Mouse (Mus musculus): ENCODE data around the gene Dmbx1.

DNA sequence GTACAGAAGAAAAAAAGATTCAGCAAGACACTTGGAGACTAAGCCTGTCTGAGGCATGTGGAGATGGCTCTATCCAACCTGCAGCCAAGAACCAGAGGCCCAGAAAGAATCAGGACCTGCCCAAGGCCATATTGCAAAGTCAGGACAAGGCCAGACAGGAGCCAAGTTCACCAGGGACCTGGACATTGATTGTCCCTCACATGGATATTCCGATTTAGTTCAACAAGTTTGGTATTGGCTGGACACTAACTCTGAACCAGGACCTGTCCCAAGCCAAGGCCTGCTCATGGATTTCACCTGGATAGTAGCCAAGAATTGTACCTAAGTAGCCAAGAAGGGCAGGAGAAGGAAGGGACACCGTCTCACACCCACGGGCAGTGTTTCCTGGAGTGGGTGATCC lies 32.9 kb downstream of the Dmbx1 start:
- TF ChIP-seq CTCF (IDR thresholded peaks at IDR 0.05; ENCODE audit: control insufficient read depth, insufficient read depth, low read length) (no peak), POLR2A (IDR thresholded peaks at IDR 0.05; ENCODE audit: borderline replicate concordance, control insufficient read depth, low read depth, low read length) (no peak)

All from bone marrow, adult 2 months (tissue).